Mouse (Mus musculus): ENCODE measurements around the gene Tgif2. TPM values are rescaled to one million over a fixed set of nuclear protein-coding genes. Genes with fewer than 3 reads are reported as not detected.

The Tgif2 gene
- polyA plus RNA-seq, 1 experiment = 63.8 TPM

GRCm38 (mm10) chr2:156892240-156892639, 52.4 kb downstream of the Tgif2 start:
- TF ChIP-seq GATA1 (IDR thresholded peaks at IDR 0.05; ENCODE audit: low read length) = no peak

GRCm38 (mm10) chr2:156892821-156893220, 53.0 kb downstream of the Tgif2 start:
- no peak for TF ChIP-seq GATA1 (IDR thresholded peaks at IDR 0.05; ENCODE audit: low read length)

DNA sequence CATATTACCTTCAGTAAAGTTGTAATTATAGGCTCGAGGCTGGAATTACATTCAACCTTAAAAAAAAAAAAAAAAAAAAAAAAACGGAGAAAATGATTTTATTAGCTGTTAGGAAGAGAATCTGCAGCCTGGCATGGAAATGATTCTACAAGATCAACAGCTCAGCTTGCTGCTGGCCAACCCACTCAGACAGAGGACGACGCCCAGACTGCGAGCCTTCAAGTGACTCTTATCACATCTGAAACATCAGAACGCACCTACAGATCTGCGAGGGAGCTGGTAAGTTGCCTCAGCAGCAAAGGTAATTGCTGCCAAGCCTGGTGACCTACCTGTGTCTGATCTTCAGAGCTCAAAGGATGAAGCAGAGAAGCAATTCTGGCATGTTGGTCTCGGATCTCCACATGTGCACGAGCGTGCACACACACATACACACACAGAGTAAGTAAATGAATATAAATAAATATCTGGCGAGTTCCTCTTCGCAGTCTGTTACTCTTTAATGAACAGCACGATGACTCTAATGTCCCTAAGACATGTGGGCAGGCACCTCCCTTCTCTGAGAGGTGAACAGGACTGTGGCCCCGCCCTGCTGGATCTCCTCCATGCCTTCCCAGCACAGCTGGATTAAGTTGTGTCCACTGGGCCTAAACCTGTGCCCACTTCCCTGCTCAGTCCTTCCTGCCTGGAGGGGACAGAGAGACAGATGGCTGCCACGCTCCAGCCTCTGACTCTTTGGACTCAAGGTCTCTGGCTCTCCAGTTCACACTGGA, 54.9 kb downstream of the Tgif2 start:
- TF ChIP-seq GATA1 (IDR thresholded peaks at IDR 0.05; ENCODE audit: low read length) = no peak

- no peak for TF ChIP-seq GATA1 (IDR thresholded peaks at IDR 0.05; ENCODE audit: low read length)
These were observed 56.6 kb downstream of the Tgif2 start for GRCm38 (mm10) chr2:156896384-156896914.

GRCm38 (mm10) chr2:156897034-156897433, 57.2 kb downstream of the Tgif2 start:
- no peak for TF ChIP-seq GATA1 (IDR thresholded peaks at IDR 0.05; ENCODE audit: low read length)

- TF ChIP-seq GATA1 (IDR thresholded peaks at IDR 0.05; ENCODE audit: low read length) = no peak
These were observed 58.6 kb downstream of the Tgif2 start for GRCm38 (mm10) chr2:156898374-156898773.

GRCm38 (mm10) chr2:156899184-156899583, 59.4 kb downstream of the Tgif2 start:
- TF ChIP-seq GATA1 (IDR thresholded peaks at IDR 0.05; ENCODE audit: low read length) = no peak

DNA sequence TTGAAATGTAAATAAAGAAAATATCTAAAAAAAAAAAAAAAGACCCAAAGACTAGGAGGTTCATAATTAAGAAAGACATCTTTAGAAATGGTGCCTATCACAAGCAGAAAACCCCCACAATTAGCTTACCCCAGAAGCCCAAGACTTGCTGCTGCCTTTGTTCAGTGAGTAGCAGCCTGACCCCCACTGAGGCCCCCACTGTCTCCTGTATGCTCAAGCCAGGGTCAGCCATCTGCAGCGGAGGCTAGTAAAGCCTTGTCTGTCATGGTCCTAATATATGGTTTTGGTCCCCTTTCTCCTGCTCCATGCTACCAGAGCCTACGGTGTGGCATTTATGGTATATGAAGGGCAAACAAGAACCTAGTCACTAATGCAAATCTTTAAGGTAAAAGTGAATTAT, 61.5 kb downstream of the Tgif2 start:
- TF ChIP-seq GATA1 (IDR thresholded peaks at IDR 0.05; ENCODE audit: low read length) = no peak

- no peak for TF ChIP-seq GATA1 (IDR thresholded peaks at IDR 0.05; ENCODE audit: low read length)
These were observed 62.1 kb downstream of the Tgif2 start for GRCm38 (mm10) chr2:156901883-156902282.

DNA sequence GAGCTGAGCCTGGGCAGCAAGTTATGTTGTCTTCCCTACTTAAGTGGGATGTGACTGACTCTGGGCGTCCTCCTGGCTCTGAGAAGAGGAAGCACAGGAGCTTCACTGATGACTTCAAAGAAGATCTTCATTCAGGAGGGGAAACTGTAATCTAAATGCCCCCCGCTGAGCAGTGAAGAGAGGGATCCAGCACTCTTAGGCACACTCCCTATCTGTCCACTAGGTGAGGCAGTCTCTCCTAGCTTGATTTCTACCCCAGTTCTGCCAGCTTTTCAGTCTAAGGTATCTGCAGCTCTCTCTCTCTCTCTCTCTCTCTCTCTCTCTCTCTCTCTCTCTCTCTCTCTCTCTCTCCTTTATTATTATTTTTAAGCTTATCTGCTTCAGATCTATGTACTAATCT, 63.6 kb downstream of the Tgif2 start:
- no peak for TF ChIP-seq GATA1 (IDR thresholded peaks at IDR 0.05; ENCODE audit: low read length)

Other genes with a start within 250 kb of the Tgif2 start
- gene Dlgap4, start 226.3 kb upstream of the Tgif2 start, polyA plus RNA-seq (2012) = 63.0 and 86.1 TPM in 2 replicates
- 0.09 and 0.21 TPM in 2 replicates for gene Myl9, start 64.6 kb upstream of the Tgif2 start, polyA plus RNA-seq (2012)
- gene 4930518I15Rik, start 17.9 kb downstream of the Tgif2 start, polyA plus RNA-seq (2012) = 0.05 and 0.08 TPM in 2 replicates
- gene Rab5if, start 23.1 kb downstream of the Tgif2 start, polyA plus RNA-seq (2012) = 122 and 186 TPM in 2 replicates
- 0.09 and 0.14 TPM in 2 replicates for gene Sla2, start 47.2 kb downstream of the Tgif2 start, polyA plus RNA-seq (2012)
- gene Ndrg3, start 152.0 kb downstream of the Tgif2 start, polyA plus RNA-seq (2012) = 9.5 and 11.7 TPM in 2 replicates
- gene Dsn1, start 167.1 kb downstream of the Tgif2 start, polyA plus RNA-seq (2012) = 4.9 and 6.4 TPM in 2 replicates
- 30.7 and 32.1 TPM in 2 replicates for gene Soga1, start 239.2 kb downstream of the Tgif2 start, polyA plus RNA-seq (2012)
- not detected in 2 replicates for gene Tldc2, start 247.0 kb downstream of the Tgif2 start, polyA plus RNA-seq (2012)

Data from G1E-ER4 (cell line).